Mouse (Mus musculus) 3T3-L1 (cell line): ENCODE data around the gene Icam2.
"Not testable (repeated sequence)": the region's sequence is repeated elsewhere in the genome, so short reads cannot be mapped to it uniquely, and the experiment has no call there.

Experiments used
- DNase-seq: peaks from one replicate; pipeline ENCODE4 v3.0.0-alpha.2; 2015; ENCODE audit warnings: low read depth, low spot score

The Icam2 gene

GRCm38 (mm10) chr11:106387791-106388216 is at the start of gene Icam2:
Icam2 (minus strand) TSS chr11:106388075.
- DNase-seq, result no peak

GRCm38 (mm10) chr11:106437543-106437942 is 49.7 kb upstream of the Icam2 start:
- peak; percentile 90 for DNase-seq

- no peak for DNase-seq
Observed at GRCm38 (mm10) chr11:106437039-106437438, 49.2 kb upstream of the Icam2 start.

- no peak for DNase-seq
Observed at GRCm38 (mm10) chr11:106430392-106430791, 42.5 kb upstream of the Icam2 start.

GRCm38 (mm10) chr11:106429689-106430088 is 41.8 kb upstream of the Icam2 start:
- no peak for DNase-seq

- DNase-seq, result no peak
Observed at GRCm38 (mm10) chr11:106428556-106428955, 40.7 kb upstream of the Icam2 start.

- no peak for DNase-seq
Observed at GRCm38 (mm10) chr11:106428106-106428505, 40.2 kb upstream of the Icam2 start.

- DNase-seq, result no peak
Observed at GRCm38 (mm10) chr11:106426447-106426846, 38.6 kb upstream of the Icam2 start.

- no peak for DNase-seq
Observed at GRCm38 (mm10) chr11:106425201-106425600, 37.3 kb upstream of the Icam2 start.

- DNase-seq, result no peak
Observed at GRCm38 (mm10) chr11:106419262-106420102, 31.6 kb upstream of the Icam2 start.

GRCm38 (mm10) chr11:106418622-106419196 is 30.8 kb upstream of the Icam2 start:
- peak; percentile 95 for DNase-seq

GRCm38 (mm10) chr11:106417860-106418259 is 30.0 kb upstream of the Icam2 start:
- DNase-seq, result no peak

GRCm38 (mm10) chr11:106416331-106416730 is 28.5 kb upstream of the Icam2 start:
- DNase-seq, result no peak

- DNase-seq, result no peak
Observed at GRCm38 (mm10) chr11:106412641-106413360, 24.9 kb upstream of the Icam2 start.

- no peak for DNase-seq
Observed at GRCm38 (mm10) chr11:106411157-106411556, 23.3 kb upstream of the Icam2 start.

GRCm38 (mm10) chr11:106410507-106410906 is 22.6 kb upstream of the Icam2 start:
- no peak for DNase-seq

GRCm38 (mm10) chr11:106410011-106410410 is 22.1 kb upstream of the Icam2 start:
- DNase-seq, result no peak

- no peak for DNase-seq
Observed at GRCm38 (mm10) chr11:106398481-106398880, 10.6 kb upstream of the Icam2 start.

- peak; percentile 50 for DNase-seq
Observed at GRCm38 (mm10) chr11:106397656-106398055, 9.8 kb upstream of the Icam2 start.

- DNase-seq, result not testable (repeated sequence)
Observed at GRCm38 (mm10) chr11:106394055-106394454, 6.2 kb upstream of the Icam2 start.

- DNase-seq, result peak; percentile 65
Observed at GRCm38 (mm10) chr11:106393331-106393616, 5.4 kb upstream of the Icam2 start.

- peak; percentile 12 for DNase-seq
Observed at GRCm38 (mm10) chr11:106392597-106393330, 4.9 kb upstream of the Icam2 start.
